Mouse (Mus musculus) cerebellum, adult 9-11 months (tissue): ENCODE measurements at regions not wholly inside any gene's neighbourhood (a gene's known extent, or its start where the extent isn't known, plus 50 kb on each side); places are given as distances from the start of the nearest gene placed in this dataset.
A peak's percentile ranks its signal among the peaks of the same experiment; 100 is the strongest.

Experiments used
- DNase-seq: peaks from one replicate; pipeline ENCODE4 v3.0.0; 2022

DNA sequence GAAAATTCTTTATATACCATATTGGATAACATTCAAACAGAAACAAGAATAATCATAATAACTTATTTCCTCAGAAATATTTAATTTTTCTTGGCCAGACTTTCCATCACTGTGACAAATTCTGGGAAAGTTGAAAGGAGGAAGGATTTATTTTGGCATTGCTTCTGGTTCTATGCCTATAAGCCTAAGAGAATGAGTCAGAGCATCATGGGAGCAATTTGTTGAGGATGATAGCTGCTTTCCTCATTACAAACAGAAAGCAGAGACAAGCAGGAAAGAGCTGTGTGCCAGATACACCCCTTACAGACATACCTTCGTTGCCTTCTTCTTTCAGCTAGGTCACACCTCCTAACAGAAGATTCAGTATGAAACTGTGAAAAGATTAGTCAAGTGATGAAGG lies 115.3 kb downstream of the Rgs21 start:
- no peak for DNase-seq

DNA sequence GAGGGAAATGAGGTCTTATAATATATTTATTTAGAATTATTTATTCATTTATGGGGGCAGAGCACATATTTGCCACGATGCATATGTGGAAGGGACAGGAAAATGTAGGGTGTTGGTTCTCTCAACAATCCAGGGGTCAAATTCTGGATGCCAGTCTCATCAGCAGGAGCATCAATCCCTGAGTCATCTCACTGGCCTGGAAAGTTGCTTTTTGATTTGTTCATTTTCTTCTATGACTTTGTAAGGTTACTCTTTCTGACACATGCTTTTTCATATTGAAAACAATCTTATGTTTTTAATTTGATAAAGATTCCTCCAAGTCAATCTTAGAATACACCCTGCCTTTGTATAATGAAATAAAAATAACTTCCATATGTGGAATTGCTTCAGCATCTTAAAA lies 115.7 kb downstream of the Rgs21 start:
- DNase-seq: no peak

DNA sequence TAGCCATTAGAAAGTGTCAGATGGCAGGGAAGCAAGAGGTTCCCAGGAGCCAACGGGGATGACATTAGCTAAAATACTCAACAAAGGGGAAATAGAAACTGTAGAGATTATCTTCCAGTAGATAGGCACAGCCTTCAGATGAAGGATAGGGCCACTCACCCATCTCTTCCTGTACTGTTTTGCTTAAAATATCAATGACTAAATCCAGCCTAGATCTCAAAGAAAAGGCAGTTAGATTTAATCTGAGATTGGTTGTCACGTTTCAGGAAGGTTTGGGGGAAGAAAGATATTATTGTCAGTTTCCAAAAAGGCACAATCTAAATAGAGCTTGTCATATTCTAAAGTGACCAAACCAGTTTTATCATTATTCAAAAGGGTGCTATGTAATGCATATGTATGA lies 130.8 kb downstream of the Rgs21 start:
- no peak for DNase-seq

DNA sequence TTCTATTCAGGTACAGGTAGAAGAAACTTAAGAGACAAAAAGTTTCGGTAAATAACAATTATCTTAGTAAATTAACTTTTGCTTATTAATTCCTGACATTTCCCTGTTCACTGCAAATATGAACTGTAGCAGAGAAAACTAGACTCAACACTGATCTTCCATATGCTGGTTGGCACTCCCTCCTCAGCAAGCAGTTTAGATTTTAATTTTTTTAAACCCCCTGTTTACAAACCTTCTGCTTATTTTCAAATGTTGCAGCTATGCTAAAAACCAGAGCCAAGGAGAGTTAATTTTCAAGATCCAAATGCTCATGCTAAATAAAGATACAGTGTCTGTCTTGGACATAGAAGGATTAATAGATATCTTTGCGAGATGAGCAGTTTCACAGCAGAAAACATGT lies 134.7 kb downstream of the Rgs21 start:
- no peak for DNase-seq

DNA sequence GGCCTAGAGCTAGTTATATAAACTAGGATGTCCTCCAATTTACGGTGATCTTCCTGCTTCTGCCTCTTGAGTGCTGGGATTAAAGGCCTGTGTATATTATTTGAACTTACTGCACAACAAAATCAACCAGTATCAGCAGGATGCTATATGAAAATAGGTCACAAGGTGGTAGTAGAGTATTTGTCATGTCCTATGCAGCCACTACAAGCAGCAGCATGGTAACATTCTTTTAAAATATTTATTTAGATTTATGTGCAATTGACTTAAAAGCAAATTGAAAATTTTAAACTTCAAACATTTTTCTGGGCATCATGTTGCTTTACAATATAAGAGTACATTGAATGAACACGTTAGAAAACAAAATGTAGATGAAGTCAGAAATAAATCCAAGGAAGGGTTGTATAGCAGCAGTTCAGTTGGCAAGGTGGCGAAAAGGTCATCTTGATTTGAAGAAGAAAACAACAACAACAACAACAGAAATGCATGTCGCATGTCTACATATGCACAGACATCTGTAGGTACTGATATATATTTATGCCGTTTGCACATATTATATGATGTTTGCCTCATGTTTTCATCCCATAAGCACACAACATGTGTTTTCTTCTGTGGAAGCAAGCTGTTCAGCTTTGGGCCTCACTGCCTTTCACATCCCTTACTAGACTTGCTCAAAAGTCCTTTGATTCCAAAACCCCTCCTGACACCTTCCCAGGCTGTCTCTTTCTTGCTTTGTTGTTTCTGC lies 135.8 kb downstream of the Rgs21 start:
- DNase-seq: no peak

DNA sequence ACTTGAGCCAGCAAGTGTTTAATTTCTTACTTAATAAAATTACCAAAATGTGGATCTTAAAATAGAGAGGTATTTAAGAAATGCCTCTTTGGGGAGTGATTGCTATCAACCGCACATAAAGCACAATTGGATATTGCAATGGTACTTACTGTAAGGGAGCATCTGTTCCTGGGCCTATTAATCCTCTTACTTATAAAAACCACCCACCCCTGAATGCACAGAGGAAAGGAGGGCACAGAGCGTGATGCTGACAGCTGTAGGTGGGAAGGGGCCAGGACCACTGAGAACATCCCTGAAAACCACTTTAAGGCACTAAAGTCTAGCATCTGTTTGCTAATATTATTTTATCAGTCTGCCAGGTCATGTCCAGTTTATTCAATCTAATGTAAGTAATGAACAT lies 146.1 kb downstream of the Rgs21 start:
- DNase-seq: no peak

DNA sequence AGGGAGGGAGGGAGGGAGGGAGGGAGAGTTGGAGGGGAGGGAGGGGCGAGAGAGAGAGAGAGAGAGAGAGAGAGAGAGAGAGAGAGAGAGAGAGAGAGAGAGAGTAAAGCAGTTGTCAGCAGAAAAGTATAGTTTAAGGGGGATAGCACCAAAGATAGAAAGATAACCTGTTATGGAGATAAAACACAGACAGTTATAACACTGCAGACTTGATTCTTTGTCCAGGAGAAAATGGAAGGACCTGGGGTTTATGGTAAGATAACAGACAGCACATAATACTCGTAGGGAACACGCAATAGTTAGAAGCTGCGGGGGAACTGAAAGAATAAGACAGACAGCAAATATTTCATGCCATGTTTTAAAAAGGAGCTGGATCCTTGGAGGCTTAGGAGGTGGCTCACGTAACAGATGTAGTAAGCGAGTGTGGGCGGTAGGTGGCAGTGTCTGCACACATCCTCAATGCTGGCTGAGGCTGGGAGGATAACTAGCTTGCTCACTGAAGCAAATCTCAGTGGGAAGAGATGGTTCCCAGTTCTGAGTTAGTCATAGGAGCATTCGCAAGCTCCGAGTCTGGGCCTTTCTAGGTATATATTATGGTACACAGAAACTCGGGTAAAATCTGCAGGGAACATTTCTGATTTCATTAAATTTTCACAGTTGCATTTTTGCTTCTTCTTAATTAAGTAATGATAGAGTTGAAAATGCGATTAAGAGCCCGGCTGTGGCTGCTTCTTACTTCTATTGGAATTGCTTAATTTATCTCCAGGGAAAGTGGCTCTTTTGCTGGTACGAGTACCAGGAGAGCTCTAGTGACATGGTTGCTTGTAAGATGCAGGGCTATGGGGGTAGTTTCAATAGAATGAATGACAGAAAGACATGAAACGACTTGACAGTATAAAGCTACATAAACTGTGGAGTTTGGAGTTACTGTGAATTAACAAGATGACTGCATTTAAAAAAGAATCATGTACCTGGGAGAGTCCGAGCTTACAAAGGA lies 157.6 kb upstream of the Rgs1 start:
- DNase-seq: peak; percentile 49

DNA sequence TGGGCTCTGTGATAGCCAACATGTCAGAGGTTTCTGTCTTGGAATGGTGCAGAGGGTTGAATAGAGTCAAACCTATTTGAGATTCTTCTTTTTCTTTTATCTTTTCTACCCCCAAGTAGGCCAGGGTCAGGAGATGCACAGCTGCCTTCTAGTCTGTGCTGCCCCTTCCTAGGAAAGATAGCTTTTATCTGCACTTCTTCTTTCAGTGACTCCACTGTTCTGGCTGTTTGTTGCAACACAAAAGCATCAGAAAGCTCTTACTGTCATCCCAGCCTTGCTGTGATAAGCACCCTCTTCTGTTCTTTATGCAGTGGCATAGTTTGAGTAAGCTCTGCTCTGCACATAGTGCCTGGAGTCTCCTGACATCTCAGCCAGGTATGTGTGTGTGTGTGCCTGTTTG lies 156.7 kb upstream of the Rgs1 start:
- DNase-seq: no peak

DNA sequence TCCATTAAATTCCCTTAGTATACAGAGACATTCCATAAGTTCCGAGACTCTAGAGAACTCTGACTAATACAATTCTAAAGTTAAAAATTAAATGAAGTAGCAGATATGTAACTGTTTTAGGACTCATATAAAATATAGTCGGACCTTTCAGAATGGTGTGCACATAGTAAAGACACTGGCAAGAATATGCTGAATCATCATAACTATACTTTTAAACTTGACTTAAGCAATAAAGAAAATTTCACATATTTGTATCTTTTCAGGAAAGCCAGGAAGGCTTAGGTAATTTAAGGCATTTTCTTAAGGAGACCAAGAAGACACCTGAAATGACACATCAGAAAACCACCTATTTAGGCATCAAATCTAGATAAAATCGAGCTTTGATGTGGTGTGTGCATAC lies 156.0 kb upstream of the Rgs1 start:
- no peak for DNase-seq

DNA sequence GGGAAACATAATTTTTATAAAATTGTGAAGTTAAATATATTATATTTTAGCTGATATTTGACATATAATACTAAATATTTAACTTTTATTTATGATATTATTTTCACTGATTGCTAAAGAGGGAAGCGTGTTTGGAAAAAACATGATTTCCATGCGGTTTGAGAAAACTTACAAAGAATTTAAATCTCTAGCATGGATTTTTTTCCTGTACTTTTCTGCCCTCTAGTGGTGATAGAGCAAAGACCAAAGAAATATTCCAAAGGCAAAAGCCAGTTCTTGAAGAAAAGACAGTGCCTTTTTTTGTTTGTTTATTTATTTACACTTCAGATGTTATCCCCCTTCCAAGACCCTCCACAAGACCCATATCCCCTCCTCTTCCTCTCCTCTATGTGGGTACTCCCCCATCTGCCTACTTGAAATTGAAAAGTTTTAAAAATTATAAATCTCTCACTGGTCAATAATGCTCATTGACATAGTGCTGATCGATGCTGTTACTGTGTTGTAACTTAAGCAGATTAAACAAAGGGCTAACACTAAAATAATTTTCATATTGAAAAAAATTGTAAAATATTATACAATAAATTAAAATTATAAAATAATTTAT lies 131.1 kb upstream of the Rgs1 start:
- no peak for DNase-seq

DNA sequence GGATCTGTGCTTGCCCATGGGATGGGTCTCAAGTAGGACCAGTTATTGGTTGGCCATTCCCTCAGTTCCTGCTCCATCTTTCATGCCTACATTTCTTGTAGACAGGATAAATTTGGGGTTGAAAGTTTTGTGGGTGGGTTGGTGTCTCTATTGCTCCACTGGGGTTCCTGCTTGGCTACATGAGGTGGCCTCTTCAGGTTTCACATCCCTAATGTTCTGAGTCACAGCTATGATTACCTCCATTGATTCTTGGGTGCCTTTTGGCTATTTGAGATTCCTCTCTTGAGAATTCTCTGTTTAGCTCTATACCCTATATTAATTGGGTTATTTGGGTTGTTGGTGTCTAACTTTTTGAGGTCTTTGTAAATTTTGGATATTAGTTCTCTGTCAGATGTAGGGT lies 125.1 kb upstream of the Rgs1 start:
- no peak for DNase-seq

DNA sequence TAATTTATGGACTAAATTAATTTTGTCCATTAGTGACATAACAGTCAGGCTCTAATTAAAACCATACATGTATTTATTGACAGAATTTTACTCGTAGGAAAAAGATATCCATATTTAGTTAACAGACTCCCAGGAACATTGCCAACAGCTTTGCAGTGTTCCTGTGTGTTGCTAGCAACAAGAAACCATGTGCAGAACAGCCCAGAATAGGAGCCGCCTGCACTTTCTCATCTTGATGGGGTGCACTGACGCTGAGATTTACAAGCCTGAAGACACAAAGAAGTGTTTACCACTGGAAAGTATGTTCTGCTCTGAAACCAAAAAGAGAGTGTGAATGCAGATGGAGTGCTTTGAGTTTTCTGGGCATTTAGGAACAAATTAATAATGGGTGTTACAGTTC lies 118.5 kb upstream of the Rgs1 start:
- DNase-seq: no peak

DNA sequence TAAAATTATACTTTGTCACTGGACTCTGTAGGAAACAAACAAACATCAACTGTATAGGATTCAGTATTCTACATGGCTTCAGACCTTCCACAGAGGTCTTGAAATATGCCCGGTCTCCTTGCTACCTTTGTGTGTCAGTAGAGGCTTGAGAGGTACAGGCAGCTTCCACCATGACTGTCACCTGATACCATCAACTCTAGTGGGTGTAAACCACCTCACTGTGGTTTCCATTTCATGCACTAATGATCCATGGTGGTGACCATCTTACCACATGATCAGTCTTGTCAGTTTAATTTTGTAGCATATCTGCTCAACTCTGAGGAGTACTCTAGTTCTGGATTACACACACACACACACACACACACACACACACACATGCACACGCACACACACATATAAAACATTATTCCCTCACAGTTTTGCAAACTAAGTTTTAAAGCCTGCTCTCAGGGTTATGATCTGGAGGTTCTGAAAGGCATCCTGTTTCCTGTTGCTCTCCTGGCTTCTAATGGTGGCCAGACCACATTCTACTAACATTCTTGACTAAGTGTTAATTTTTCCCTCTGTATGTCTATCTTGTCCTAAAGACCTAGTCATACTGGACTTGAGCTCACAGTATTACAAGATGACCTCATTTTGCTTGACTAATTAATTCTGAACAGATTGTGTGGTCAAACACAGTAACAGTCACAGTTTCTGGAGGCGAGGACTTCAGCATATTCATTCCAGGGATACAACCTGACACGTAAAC lies 106.7 kb upstream of the Rgs1 start:
- DNase-seq: no peak

DNA sequence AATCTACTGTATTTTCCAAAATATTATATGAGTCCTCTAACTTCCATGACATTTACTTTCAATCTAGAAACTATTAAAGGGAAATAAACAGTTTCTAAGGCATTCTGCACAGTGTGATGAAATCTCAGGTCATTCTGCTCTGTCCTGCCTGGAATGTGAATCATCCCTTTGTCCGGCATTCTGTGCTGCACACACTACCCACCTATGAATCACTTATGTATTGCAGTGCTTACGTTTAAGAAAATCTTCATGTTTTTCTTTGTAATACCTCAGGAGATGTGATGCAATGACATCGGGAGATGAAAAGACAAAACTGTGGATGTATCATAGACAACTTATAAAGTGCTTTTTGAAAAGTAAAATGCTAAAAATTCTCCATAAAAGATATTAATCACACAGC lies 106.0 kb upstream of the Rgs1 start:
- DNase-seq: no peak

DNA sequence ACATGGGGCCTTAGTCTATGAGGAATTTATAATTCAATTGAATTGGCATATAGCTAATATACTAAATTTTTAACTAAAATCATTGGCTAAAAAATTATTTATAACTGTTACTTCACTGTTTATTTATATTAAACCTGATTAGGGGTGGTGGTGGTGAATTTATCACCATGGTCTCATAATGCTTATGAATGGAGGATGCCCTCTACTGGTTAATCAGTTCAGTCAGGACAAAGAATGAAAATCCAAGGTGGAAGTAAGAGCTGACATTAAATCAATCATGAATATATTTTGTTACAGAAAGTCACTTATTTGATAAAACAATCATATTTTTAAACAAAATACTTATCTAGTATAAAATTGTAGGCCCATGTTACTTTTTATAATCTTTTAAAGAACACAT lies 104.3 kb upstream of the Rgs1 start:
- no peak for DNase-seq

DNA sequence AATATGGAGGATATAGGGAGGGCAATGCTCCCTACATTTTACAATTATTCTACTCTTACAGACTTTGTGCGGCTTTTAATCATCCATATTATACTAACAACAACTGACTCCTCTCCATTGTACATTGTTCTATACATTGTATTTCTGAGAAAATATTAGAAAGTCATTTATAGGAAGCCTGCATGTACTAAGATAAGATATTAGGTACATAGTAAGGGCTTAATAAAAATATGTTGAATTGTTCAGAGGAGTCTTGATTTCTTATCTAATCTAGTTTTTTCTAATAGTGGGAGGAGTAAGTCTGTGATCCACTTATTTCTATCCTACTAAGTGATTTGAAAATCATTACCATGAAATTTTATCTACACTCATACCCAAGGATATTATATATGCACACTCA lies 94.8 kb upstream of the Rgs1 start:
- DNase-seq: no peak

DNA sequence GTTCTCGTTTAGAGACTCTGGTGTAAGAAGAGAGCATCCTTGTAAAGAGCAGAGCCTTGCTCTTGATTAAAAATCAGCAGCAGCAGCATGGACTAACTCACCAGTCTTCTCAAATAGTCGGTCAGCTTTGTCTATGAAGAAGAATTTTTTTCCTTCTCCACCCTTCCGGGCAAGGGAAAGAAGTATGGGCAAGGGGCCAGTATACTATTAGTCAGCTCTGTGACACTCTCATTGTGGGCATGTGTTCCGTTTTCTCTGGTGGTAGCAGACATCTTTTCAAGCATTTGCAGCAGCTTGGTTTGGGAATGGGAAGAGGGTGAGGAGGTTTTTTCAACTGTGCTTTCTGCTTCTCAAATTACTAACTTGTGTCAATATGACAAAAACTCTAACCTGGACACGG lies 94.3 kb upstream of the Rgs1 start:
- no peak for DNase-seq

DNA sequence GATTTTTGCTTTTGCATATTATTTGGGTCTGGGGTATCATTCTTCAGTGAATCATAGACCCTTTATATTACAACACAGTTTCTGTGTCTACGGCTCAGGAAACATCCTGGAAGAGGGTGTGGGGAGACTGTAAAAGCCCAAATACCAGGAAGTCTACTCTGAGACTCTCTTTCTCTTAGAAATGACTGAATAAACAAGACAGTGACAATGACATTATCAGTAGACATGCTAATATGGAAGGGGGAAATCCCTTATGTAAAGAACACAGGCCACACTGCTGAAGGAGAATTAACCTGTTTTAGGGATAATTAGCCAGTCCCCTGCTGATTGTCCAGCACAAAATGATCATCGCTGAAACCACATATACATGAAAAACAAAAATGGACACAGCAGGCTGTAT lies 88.5 kb upstream of the Rgs1 start:
- no peak for DNase-seq

DNA sequence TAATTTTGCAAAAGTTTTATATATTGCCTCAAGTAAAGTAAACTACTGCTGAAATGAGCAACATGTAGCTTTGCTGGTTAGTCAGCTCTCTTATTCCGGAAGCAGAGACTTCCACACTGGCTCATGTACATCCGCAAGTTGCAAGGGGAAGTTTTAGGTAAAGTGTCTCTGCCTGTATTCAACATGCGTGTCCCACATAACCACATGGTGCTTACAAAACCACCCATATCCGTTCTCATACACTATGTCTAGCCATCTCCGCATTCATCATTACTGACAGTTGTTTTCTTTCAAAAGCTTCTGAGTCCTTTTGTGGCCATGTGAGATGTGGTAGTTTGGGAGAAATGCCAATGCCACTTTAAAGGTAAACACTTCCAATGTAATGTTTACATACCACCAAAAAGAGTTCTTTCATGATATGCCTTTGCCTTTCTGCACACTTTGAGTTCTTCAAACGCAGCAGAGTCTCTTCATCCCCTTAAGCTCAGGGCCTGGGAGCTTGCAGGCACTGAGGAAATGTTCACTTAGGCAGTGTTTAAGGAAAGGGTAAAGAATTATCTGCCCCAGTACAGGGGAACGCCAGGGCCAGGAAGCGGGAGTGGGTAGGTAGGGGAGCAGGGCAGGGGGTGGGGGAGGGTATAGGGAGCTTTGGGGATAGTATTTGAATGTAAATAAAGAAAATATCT lies 81.5 kb upstream of the Rgs1 start:
- DNase-seq: no peak

DNA sequence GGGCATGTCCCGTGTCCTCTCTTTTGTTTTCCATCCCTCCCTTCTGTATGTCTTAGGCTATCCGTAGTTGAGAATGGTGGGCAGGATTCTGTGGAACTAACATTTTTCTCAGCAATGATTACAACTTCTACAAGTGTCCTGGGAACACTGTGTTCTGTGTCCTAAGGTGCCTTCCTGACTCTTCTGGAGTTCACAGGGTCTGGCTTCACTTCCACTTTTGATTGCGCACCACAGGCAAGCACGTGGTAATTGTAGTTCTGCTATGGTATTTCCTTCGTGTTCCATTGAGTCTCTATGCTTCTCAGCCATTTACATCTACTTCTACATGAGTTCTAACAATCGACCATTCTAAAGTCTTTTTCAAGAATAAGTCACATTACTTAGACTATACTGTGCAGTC lies 70.4 kb upstream of the Rgs1 start:
- no peak for DNase-seq

DNA sequence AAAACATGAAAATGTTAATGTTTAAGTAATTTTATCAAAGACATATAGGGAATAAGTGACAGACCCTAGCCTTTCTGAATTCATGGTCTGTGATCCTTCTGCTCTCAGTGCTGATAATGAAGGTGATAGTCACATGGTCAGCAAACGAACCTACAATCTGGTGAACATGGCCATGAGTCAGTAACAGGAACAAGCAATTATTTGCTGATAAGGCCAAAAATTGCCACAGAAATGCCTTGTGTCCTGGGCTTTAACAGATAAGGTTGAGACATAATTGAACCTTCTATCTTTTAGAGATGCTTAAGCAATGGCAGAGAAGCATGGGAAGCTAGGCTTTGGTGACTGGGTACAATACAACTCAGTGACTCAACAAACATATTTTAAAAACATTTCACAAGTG lies 69.2 kb upstream of the Rgs1 start:
- no peak for DNase-seq

DNA sequence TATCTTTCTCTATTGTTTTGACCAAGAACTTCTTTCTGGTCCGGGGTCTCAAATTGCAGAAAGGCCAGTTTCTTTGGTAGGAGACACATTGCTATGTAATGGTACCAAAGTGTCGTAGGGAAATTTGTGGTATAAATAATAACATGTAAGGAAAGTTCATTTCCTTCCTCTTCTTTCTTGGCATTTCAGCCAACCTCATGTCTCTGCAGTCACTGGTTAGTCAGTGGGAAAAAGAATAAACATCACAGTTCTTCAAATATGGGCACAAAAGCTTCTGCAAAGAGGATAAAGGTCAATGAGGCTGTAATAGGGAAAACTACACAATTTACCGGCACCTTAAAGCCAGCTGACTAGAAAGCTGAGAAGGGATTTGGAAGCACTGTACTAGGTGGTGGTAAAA lies 68.5 kb upstream of the Rgs1 start:
- DNase-seq: no peak

DNA sequence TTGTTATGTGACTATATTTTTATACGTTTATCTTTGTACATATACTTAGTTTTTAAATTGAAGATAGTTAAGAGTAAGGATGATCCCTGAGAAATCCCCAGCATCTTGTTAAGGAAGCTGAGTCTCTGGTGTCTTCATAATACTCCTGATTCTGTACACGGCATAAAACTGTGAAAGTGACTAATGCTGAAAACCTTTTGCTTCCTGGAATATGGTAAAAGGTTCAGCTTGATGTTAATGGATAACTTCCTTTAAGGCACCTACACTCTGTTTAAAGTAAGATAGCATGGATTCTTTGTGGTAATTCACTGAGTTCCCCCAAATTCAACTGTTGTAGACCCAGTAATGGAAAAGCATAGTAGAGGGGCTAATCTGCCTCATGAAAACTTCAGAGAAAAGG lies 67.2 kb upstream of the Rgs1 start:
- no peak for DNase-seq
